10 mouse cellular contexts compared by ENCODE assay signal in genomic region chr7:19069500-19069899, GRCm38 (mm10). TPM values are rescaled to one million over a fixed set of nuclear protein-coding genes. Genes with fewer than 3 reads are reported as not detected.
DNase-seq lines count a peak whose midpoint lies in the region; ATAC-seq and TF ChIP-seq lines count a peak whose summit lies in the region.
"Had no signal": no experiment of that assay in that cellular context is flagged by ENCODE, and none has a peak within 500 bp of the region (broad histone marks: within the 10 kb centered on the region; RNA-seq: fewer than 3 reads in every experiment).

No protein-coding gene starts in this region.

- 52% methylated on average over 3 of the region's 3 CpGs for WGBS in hindbrain, postnatal 0 days
- 52% methylated on average over 3 of the region's 3 CpGs for WGBS in hindbrain, embryonic 11.5 days

- no peak overlapping the region for H3K4me3 ChIP-seq in hindbrain, postnatal 0 days (ENCODE audit: low read length)
- H3K4me3 ChIP-seq in hindbrain, embryonic 11.5 days (ENCODE audit: low read depth, low read length), result no peak overlapping the region
- no peak overlapping the region for H3K4me3 ChIP-seq in cortical plate, adult 2 months (ENCODE audit: insufficient read depth, low read length)
- H3K4me3 ChIP-seq: embryonic facial prominence, embryonic 12.5 days had no signal

- peak; percentile 44 for DNase-seq in hindbrain, postnatal 0 days (ENCODE audit: low spot score)
- no peak for DNase-seq in hindbrain, embryonic 11.5 days (ENCODE audit: low spot score)
- peak; percentile 62 for DNase-seq in thymus, postnatal 4 days
- no peak for DNase-seq in thymus, postnatal 25 days
- no peak for DNase-seq in ovary, adult 18-20 months (ENCODE audit: low spot score)
- DNase-seq: heart, adult 11 months had no signal

- H3K27me3 ChIP-seq in hindbrain, postnatal 0 days (ENCODE audit: insufficient read depth, low read length), result peaks cover 13% of the 10 kb centered on the region
- H3K27me3 ChIP-seq in hindbrain, embryonic 11.5 days (ENCODE audit: control insufficient read depth, insufficient read depth, low read length), result peaks cover 23% of the 10 kb centered on the region

- peak; percentile 62 for TF ChIP-seq CTCF in hindbrain, postnatal 0 days (IDR thresholded peaks at IDR 0.05; ENCODE audit: low read depth)
- 0 out of 2 replicates have a peak, but pooled peaks have one; percentile 9 for TF ChIP-seq CTCF in cortical plate, adult 2 months (IDR thresholded peaks at IDR 0.05; ENCODE audit: extremely low read depth, insufficient read depth, low read length)

- no peak overlapping the region for H3K9ac ChIP-seq in hindbrain, postnatal 0 days (replicated peaks; ENCODE audit: low read length)
- no peak overlapping the region for H3K9ac ChIP-seq in hindbrain, embryonic 11.5 days (ENCODE audit: low read depth, low read length)
- H3K9ac ChIP-seq: embryonic facial prominence, embryonic 12.5 days had no signal

- H3K4me2 ChIP-seq in hindbrain, postnatal 0 days (ENCODE audit: low read depth, low read length), result no peak overlapping the region
- no peak overlapping the region for H3K4me2 ChIP-seq in hindbrain, embryonic 11.5 days (replicated peaks; ENCODE audit: low read depth, low read length)
- H3K4me2 ChIP-seq: embryonic facial prominence, embryonic 12.5 days had no signal

- no peaks in the 10 kb centered on the region for H3K9me3 ChIP-seq in hindbrain, postnatal 0 days (ENCODE audit: low read length)
- no peaks in the 10 kb centered on the region for H3K9me3 ChIP-seq in hindbrain, embryonic 11.5 days (ENCODE audit: control insufficient read depth, low read length)
- H3K9me3 ChIP-seq: embryonic facial prominence, embryonic 12.5 days had no signal

- no peaks in the 10 kb centered on the region for H3K4me1 ChIP-seq in hindbrain, postnatal 0 days (ENCODE audit: insufficient read depth, low read length)
- H3K4me1 ChIP-seq in hindbrain, embryonic 11.5 days (replicated peaks; ENCODE audit: control insufficient read depth, insufficient read depth, low read length), result no peaks in the 10 kb centered on the region
- H3K4me1 ChIP-seq in cortical plate, adult 2 months (ENCODE audit: control insufficient read depth, insufficient read depth, low read length), result no peaks in the 10 kb centered on the region

- no peak for TF ChIP-seq POLR2A in cortical plate, adult 2 months (IDR thresholded peaks at IDR 0.05; ENCODE audit: extremely low read depth, insufficient read depth, low read length)

- no peak overlapping the region for H3K27ac ChIP-seq in hindbrain, postnatal 0 days
- no peak overlapping the region for H3K27ac ChIP-seq in hindbrain, embryonic 11.5 days (ENCODE audit: low read depth, low read length)
- no peak overlapping the region for H3K27ac ChIP-seq in cortical plate, adult 2 months (ENCODE audit: insufficient read depth, low read length)
- H3K27ac ChIP-seq: embryonic facial prominence, embryonic 12.5 days had no signal

- no peak for ATAC-seq in hindbrain, postnatal 0 days
- no peak for ATAC-seq in hindbrain, embryonic 11.5 days (ENCODE audit: low FRiP score)
- no peak for ATAC-seq in cerebellum, adult (ENCODE audit: insufficient number of reproducible peaks, low FRiP score, low TSS enrichment)
- no peak for ATAC-seq in monocyte, adult 5-6 weeks (replicated peaks; ENCODE audit: insufficient number of reproducible peaks, low FRiP score, low TSS enrichment, poor library complexity, severe bottlenecking)

- H3K36me3 ChIP-seq in hindbrain, postnatal 0 days (ENCODE audit: insufficient read depth, low read length), result no peaks in the 10 kb centered on the region
- H3K36me3 ChIP-seq in hindbrain, embryonic 11.5 days (ENCODE audit: control insufficient read depth, insufficient read depth, low read length), result no peaks in the 10 kb centered on the region
- H3K36me3 ChIP-seq: embryonic facial prominence, embryonic 12.5 days had no signal

RNA-seq across cellular contexts. Expression of gene Dmwd, which starts 6.5 kb away (rescaled TPM):
- 145 and 151 TPM in 2 replicates for total RNA-seq in hindbrain, postnatal 0 days (2014; rRNA removed)
- polyA plus RNA-seq in hindbrain, postnatal 0 days (2015; fragmentation: Nextera tagmentation; extraction: Ambion mirVana), result 28.9 and 30.9 TPM in 2 replicates
- polyA plus RNA-seq in hindbrain, embryonic 11.5 days (2014; fragmentation: Nextera tagmentation; extraction: Ambion mirVana), result 18.3 and 20.2 TPM in 2 replicates
- polyA plus RNA-seq in cortical plate, adult 2 months (2012; rRNA removed), result 171 and 178 TPM in 2 replicates
- total RNA-seq in monocyte, adult 5-6 weeks (2017), result 0.39 to 3.2 TPM (median 0.43 TPM) in 3 replicates

RNA-seq across cellular contexts. Expression of gene Dmpk, which starts 14.1 kb away (rescaled TPM):
- total RNA-seq in hindbrain, postnatal 0 days (2014; rRNA removed), result 19.5 and 27.8 TPM in 2 replicates
- polyA plus RNA-seq in hindbrain, postnatal 0 days (2015; fragmentation: Nextera tagmentation; extraction: Ambion mirVana), result 4.8 and 5.6 TPM in 2 replicates
- 10.3 and 12.2 TPM in 2 replicates for polyA plus RNA-seq in hindbrain, embryonic 11.5 days (2014; fragmentation: Nextera tagmentation; extraction: Ambion mirVana)
- polyA plus RNA-seq in cortical plate, adult 2 months (2012; rRNA removed), result 40.9 and 47.6 TPM in 2 replicates
- 0.97 to 1.5 TPM in 2 of 3 replicates, not detected in the other for total RNA-seq in monocyte, adult 5-6 weeks (2017)

RNA-seq across cellular contexts. Expression of gene Rsph6a, which starts 15.0 kb away (rescaled TPM):
- not detected in 2 replicates for total RNA-seq in hindbrain, postnatal 0 days (2014; rRNA removed)
- 0.19 and 0.44 TPM in 2 replicates for polyA plus RNA-seq in hindbrain, postnatal 0 days (2015; fragmentation: Nextera tagmentation; extraction: Ambion mirVana)
- not detected in 2 replicates for polyA plus RNA-seq in hindbrain, embryonic 11.5 days (2014; fragmentation: Nextera tagmentation; extraction: Ambion mirVana)
- polyA plus RNA-seq in cortical plate, adult 2 months (2012; rRNA removed), result 0.10 and 0.17 TPM in 2 replicates
- not detected in 3 replicates for total RNA-seq in monocyte, adult 5-6 weeks (2017)
- polyA plus RNA-seq: embryonic facial prominence, embryonic 12.5 days had no signal

RNA-seq across cellular contexts. Expression of gene Six5, which starts 24.9 kb away (rescaled TPM):
- total RNA-seq in hindbrain, postnatal 0 days (2014; rRNA removed), result 10.3 and 12.1 TPM in 2 replicates
- 1.4 and 1.5 TPM in 2 replicates for polyA plus RNA-seq in hindbrain, postnatal 0 days (2015; fragmentation: Nextera tagmentation; extraction: Ambion mirVana)
- 6.2 and 7.2 TPM in 2 replicates for polyA plus RNA-seq in hindbrain, embryonic 11.5 days (2014; fragmentation: Nextera tagmentation; extraction: Ambion mirVana)
- polyA plus RNA-seq in cortical plate, adult 2 months (2012; rRNA removed), result 4.7 and 5.0 TPM in 2 replicates
- total RNA-seq in monocyte, adult 5-6 weeks (2017), result not detected in 3 replicates

RNA-seq across cellular contexts. Expression of gene Sympk, which starts 45.3 kb away (rescaled TPM):
- 85.4 and 88.0 TPM in 2 replicates for total RNA-seq in hindbrain, postnatal 0 days (2014; rRNA removed)
- 19.2 TPM in 2 replicates for polyA plus RNA-seq in hindbrain, postnatal 0 days (2015; fragmentation: Nextera tagmentation; extraction: Ambion mirVana)
- 29.4 and 30.5 TPM in 2 replicates for polyA plus RNA-seq in hindbrain, embryonic 11.5 days (2014; fragmentation: Nextera tagmentation; extraction: Ambion mirVana)
- polyA plus RNA-seq in cortical plate, adult 2 months (2012; rRNA removed), result 113 and 118 TPM in 2 replicates
- 23.9 to 51.1 TPM (median 38.5 TPM) in 3 replicates for total RNA-seq in monocyte, adult 5-6 weeks (2017)

Comparison
In these comparisons a context has a peak if more than half of its experiments do, and no peak if none do; other contexts are left out.
1. DNase-seq: peak in hindbrain, postnatal 0 days (single experiment) and thymus, postnatal 4 days (single experiment); none in hindbrain, embryonic 11.5 days (single experiment), thymus, postnatal 25 days (single experiment) and ovary, adult 18-20 months (single experiment).